Mouse (Mus musculus) cerebellum, adult 2 months (tissue): ENCODE data around the gene Tcp10b.
"Not testable (repeated sequence)": the region's sequence is repeated elsewhere in the genome, so short reads cannot be mapped to it uniquely, and the experiment has no call there.

Experiments used
- CTCF ChIP-seq: fragments of 200-500 bp; IDR thresholded peaks from 2 replicates; pipeline ENCODE4 v1.5.1; 2011; ENCODE audit warnings: low read depth, mild to moderate bottlenecking, control low read depth, low read length, moderate library complexity, borderline replicate concordance; ENCODE audit not compliant: insufficient read depth
- POLR2A ChIP-seq: fragments of 200-500 bp; IDR thresholded peaks from 2 replicates; pipeline ENCODE4 v1.6.1; 2011; ENCODE audit warnings: low read length, control low read depth, borderline replicate concordance; ENCODE audit not compliant: insufficient read depth

GRCm38 (mm10) chr17:13069227-13069626, 8.3 kb downstream of the Tcp10b start:
- not testable (repeated sequence) for TF ChIP-seq CTCF, POLR2A
